Mouse (Mus musculus) liver, embryonic 18 days (tissue): Measurements from ENCODE around the gene Vmn1r126. TPM values are rescaled to one million over a fixed set of nuclear protein-coding genes. Genes with fewer than 3 reads are reported as not detected.

Experiments
- polyA plus RNA-seq: library from polyadenylated mRNA; depleted of rRNA; stranded (reverse); fragments of >200 nt; gene quantifications from 2 replicates; pipeline ENCODE4 v1.2.3, GENCODE M21; 2012; rRNA removed

Gene Vmn1r126
- polyA plus RNA-seq = not detected in 2 replicates

GRCm38 (mm10) chr7:21301367-21301766, at the start of gene Vmn1r126:
TSS of gene Vmn1r126 (minus strand) at chr7:21301467.

GRCm38 (mm10) chr7:21349073-21349472, 47.8 kb upstream of the Vmn1r126 start, which contains the start of gene Vmn1r128:
TSS of gene Vmn1r128 (plus strand) at chr7:21349373.

GRCm38 (mm10) chr7:21319761-21320160, 18.5 kb upstream of the Vmn1r126 start, which contains the start of gene Vmn1r127:
TSS of gene Vmn1r127 (minus strand) at chr7:21319861.

GRCm38 (mm10) chr7:21271879-21272278, 29.4 kb downstream of the Vmn1r126 start, which contains the start of gene Vmn1r125:
TSS of gene Vmn1r125 (plus strand) at chr7:21272179.

GRCm38 (mm10) chr7:21260517-21260916, 40.8 kb downstream of the Vmn1r126 start, which contains the start of gene Vmn1r124:
TSS of gene Vmn1r124 (minus strand) at chr7:21260617.

Other genes with a start within 250 kb of the Vmn1r126 start
- not detected in 2 replicates for gene Vmn1r120, start 247.7 kb downstream of the Vmn1r126 start, polyA plus RNA-seq
- gene Vmn1r121, start 203.0 kb downstream of the Vmn1r126 start, polyA plus RNA-seq = not detected in 2 replicates
- not detected in 2 replicates for gene Vmn1r122, start 167.3 kb downstream of the Vmn1r126 start, polyA plus RNA-seq
- gene Vmn1r123, start 139.3 kb downstream of the Vmn1r126 start, polyA plus RNA-seq = not detected in 2 replicates
- gene Gm5157, start 111.0 kb downstream of the Vmn1r126 start, polyA plus RNA-seq = not detected in 2 replicates
- gene Vmn1r124, start 40.9 kb downstream of the Vmn1r126 start, polyA plus RNA-seq = not detected in 2 replicates
- gene Vmn1r125, start 29.3 kb downstream of the Vmn1r126 start, polyA plus RNA-seq = not detected in 2 replicates
- not detected in 2 replicates for gene Vmn1r127, start 18.4 kb upstream of the Vmn1r126 start, polyA plus RNA-seq
- not detected in 2 replicates for gene Vmn1r128, start 47.9 kb upstream of the Vmn1r126 start, polyA plus RNA-seq
- not detected in 2 replicates for gene Vmn1r129, start 59.8 kb upstream of the Vmn1r126 start, polyA plus RNA-seq
- not detected in 2 replicates for gene Gm6882, start 131.3 kb upstream of the Vmn1r126 start, polyA plus RNA-seq
- not detected in 2 replicates for gene Vmn1r130, start 210.3 kb upstream of the Vmn1r126 start, polyA plus RNA-seq
- gene Vmn1r131, start 244.6 kb upstream of the Vmn1r126 start, polyA plus RNA-seq = not detected in 2 replicates